ENCODE assay signal across 12 mouse cellular contexts in genomic region chr12:69676157-69676556, GRCm38 (mm10).
"Had no signal": no experiment of that assay in that cellular context is flagged by ENCODE, and none has a peak within 500 bp of the region (broad histone marks: within the 10 kb centered on the region; RNA-seq: fewer than 3 reads in every experiment).

No protein-coding gene starts in this region.

- ATAC-seq: liver, embryonic 12.5 days; midbrain, embryonic 15.5 days had no signal

- H3K9me3 ChIP-seq: limb, embryonic 15.5 days; liver, embryonic 12.5 days; midbrain, embryonic 15.5 days; neural tube, embryonic 12.5 days had no signal

- H3K9ac ChIP-seq: limb, embryonic 15.5 days; liver, embryonic 12.5 days; lung, embryonic 14.5 days; midbrain, embryonic 15.5 days; neural tube, embryonic 12.5 days had no signal

- H3K27me3 ChIP-seq: limb, embryonic 15.5 days; liver, embryonic 12.5 days; midbrain, embryonic 15.5 days; neural tube, embryonic 12.5 days had no signal

- H3K4me3 ChIP-seq: limb, embryonic 15.5 days; liver, embryonic 12.5 days; midbrain, embryonic 15.5 days; neural tube, embryonic 12.5 days had no signal

- H3K4me2 ChIP-seq: limb, embryonic 15.5 days; liver, embryonic 12.5 days; lung, embryonic 14.5 days; midbrain, embryonic 11.5 days; midbrain, embryonic 15.5 days; neural tube, embryonic 12.5 days had no signal

- H3K27ac ChIP-seq: limb, embryonic 15.5 days; liver, embryonic 12.5 days; midbrain, embryonic 15.5 days; neural tube, embryonic 12.5 days; stomach, postnatal 0 days had no signal

- DNase-seq: kidney, postnatal 36 days; layer of hippocampus, adult 9-11 months; layer of hippocampus, postnatal 36 days; lung, embryonic 14.5 days; lung, postnatal 10 days; lung, postnatal 4 days had no signal

- H3K36me3 ChIP-seq: liver, embryonic 12.5 days; midbrain, embryonic 15.5 days; neural tube, embryonic 12.5 days had no signal
